Mouse (Mus musculus): ENCODE measurements at regions not wholly inside any gene's neighbourhood (a gene's known extent, or its start where the extent isn't known, plus 50 kb on each side); places are given as distances from the start of the nearest gene placed in this dataset.

- Histone ChIP-seq H3K27me3 (ENCODE audit: control insufficient read depth in 1 of 2, insufficient read depth in 2 of 2, low read length in 2 of 2) (no peaks in the 10 kb centered on the region), H3K27ac (ENCODE audit: control insufficient read depth, low read depth, low read length) (no peak overlapping the region), H3K4me3 (ENCODE audit: control insufficient read depth in 1 of 2, insufficient read depth in 1 of 2, low read depth in 2 of 2, low read length in 2 of 2) (no peak overlapping the region), H3K4me1 (ENCODE audit: control insufficient read depth in 1 of 2, insufficient read depth in 2 of 2, low read length in 2 of 2) (no peaks in the 10 kb centered on the region), H3K9me3 (replicated peaks; ENCODE audit: insufficient read depth, low read length) (no peaks in the 10 kb centered on the region), H3K79me2 (ENCODE audit: control insufficient read depth, insufficient read depth, low read length, poor library complexity) (no peaks in the 10 kb centered on the region), H3K36me3 (ENCODE audit: control insufficient read depth in 1 of 2, insufficient read depth in 2 of 2, low read length in 2 of 2) (no peaks in the 10 kb centered on the region), H3K9ac (ENCODE audit: control insufficient read depth, low read depth, low read length, poor library complexity, severe bottlenecking) (no peak overlapping the region)
- TF ChIP-seq MAX (IDR thresholded peaks at IDR 0.05; ENCODE audit: low read length) (no peak), POLR2AphosphoS5 (IDR thresholded peaks at IDR 0.05; ENCODE audit: borderline replicate concordance, low read depth, low read length) (no peak), ZMIZ1 (IDR thresholded peaks at IDR 0.05; ENCODE audit: low read depth, low read length) (no peak), TCF12 (IDR thresholded peaks at IDR 0.05; ENCODE audit: low read depth, low read length) (no peak), MYB (IDR thresholded peaks at IDR 0.05; ENCODE audit: low read depth, low read length) (no peak), UBTF (IDR thresholded peaks at IDR 0.05; ENCODE audit: borderline replicate concordance, insufficient read depth, low read depth, low read length) (no peak), GATA1 (IDR thresholded peaks at IDR 0.05; ENCODE audit: low read depth, low read length) (no peak), MAZ (IDR thresholded peaks at IDR 0.05; ENCODE audit: low read depth, low read length) (no peak), CHD1 (IDR thresholded peaks at IDR 0.05; ENCODE audit: low read depth, low read length) (no peak), E2F4 (IDR thresholded peaks at IDR 0.05; ENCODE audit: borderline replicate concordance, low read depth, low read length) (no peak), ZNF384 (IDR thresholded peaks at IDR 0.05; ENCODE audit: low read depth, low read length) (no peak), TAL1 (IDR thresholded peaks at IDR 0.05; ENCODE audit: low read length) (no peak), MXI1 (IDR thresholded peaks at IDR 0.05; ENCODE audit: low read depth, low read length) (no peak), SIN3A (IDR thresholded peaks at IDR 0.05; ENCODE audit: low read length) (no peak), ELF1 (IDR thresholded peaks at IDR 0.05; ENCODE audit: low read depth, low read length) (no peak), EP300 (IDR thresholded peaks at IDR 0.05; ENCODE audit: low read depth in 1 of 2, low read length in 2 of 2) (no peak), CTCF (IDR thresholded peaks at IDR 0.05 in 2 of 3, conservative IDR thresholded peaks at IDR 0.05 in 1 of 3; ENCODE audit: control insufficient read depth in 1 of 3, insufficient read depth in 1 of 3, low read depth in 2 of 3, low read length in 3 of 3, poor library complexity in 1 of 3, severe bottlenecking in 1 of 3) (no peak)
- no peak for DNase-seq (ENCODE audit: low read depth, low spot score)
Observed at GRCm38 (mm10) chr3:17785106-17786022, 162.8 kb upstream of the Cypt12 start.

- no peaks in the 10 kb centered on the region for H3K27me3 ChIP-seq (ENCODE audit: control insufficient read depth in 1 of 2, insufficient read depth in 2 of 2, low read length in 2 of 2)
- no peaks in the 10 kb centered on the region for H3K9me3 ChIP-seq (replicated peaks; ENCODE audit: insufficient read depth, low read length)
- no peaks in the 10 kb centered on the region for H3K4me1 ChIP-seq (ENCODE audit: control insufficient read depth in 1 of 2, insufficient read depth in 2 of 2, low read length in 2 of 2)
- H3K4me3 ChIP-seq (ENCODE audit: control insufficient read depth in 1 of 2, insufficient read depth in 1 of 2, low read depth in 2 of 2, low read length in 2 of 2): no peak overlapping the region
- TF ChIP-seq POLR2A (IDR thresholded peaks at IDR 0.05; ENCODE audit: control insufficient read depth in 1 of 2, insufficient read depth in 1 of 2, low read depth in 1 of 2, low read length in 2 of 2, poor library complexity in 1 of 2): no peak
- TF ChIP-seq UBTF (IDR thresholded peaks at IDR 0.05; ENCODE audit: borderline replicate concordance, insufficient read depth, low read depth, low read length): no peak
- no peak for TF ChIP-seq MYB (IDR thresholded peaks at IDR 0.05; ENCODE audit: low read depth, low read length)
- no peak for TF ChIP-seq BHLHE40 (IDR thresholded peaks at IDR 0.05; ENCODE audit: borderline replicate concordance, low read depth, low read length)
- no peak for TF ChIP-seq MYC (IDR thresholded peaks at IDR 0.05; ENCODE audit: low read depth, low read length)
- TF ChIP-seq NELFE (IDR thresholded peaks at IDR 0.05; ENCODE audit: low read depth, low read length): no peak
- H3K36me3 ChIP-seq (ENCODE audit: control insufficient read depth in 1 of 2, insufficient read depth in 2 of 2, low read length in 2 of 2): no peaks in the 10 kb centered on the region
- no peaks in the 10 kb centered on the region for H3K79me2 ChIP-seq (ENCODE audit: control insufficient read depth, insufficient read depth, low read length, poor library complexity)
- no peak overlapping the region for H3K9ac ChIP-seq (ENCODE audit: control insufficient read depth, low read depth, low read length, poor library complexity, severe bottlenecking)
- no peak overlapping the region for H3K27ac ChIP-seq (ENCODE audit: control insufficient read depth, low read depth, low read length)
- DNase-seq (ENCODE audit: low read depth, low spot score): no peak
Observed at GRCm38 (mm10) chr3:17786023-17786720, 162.0 kb upstream of the Cypt12 start.
